Mouse (Mus musculus): ENCODE data around the gene Arhgap9. TPM values are rescaled to one million over a fixed set of nuclear protein-coding genes. Genes with fewer than 3 reads are reported as not detected.
"Not testable (repeated sequence)": the region's sequence is repeated elsewhere in the genome, so short reads cannot be mapped to it uniquely, and the experiment has no call there.

Gene Arhgap9
- total and polyA plus RNA-seq, 2 experiments: 1.5 to 2.1 TPM

DNA sequence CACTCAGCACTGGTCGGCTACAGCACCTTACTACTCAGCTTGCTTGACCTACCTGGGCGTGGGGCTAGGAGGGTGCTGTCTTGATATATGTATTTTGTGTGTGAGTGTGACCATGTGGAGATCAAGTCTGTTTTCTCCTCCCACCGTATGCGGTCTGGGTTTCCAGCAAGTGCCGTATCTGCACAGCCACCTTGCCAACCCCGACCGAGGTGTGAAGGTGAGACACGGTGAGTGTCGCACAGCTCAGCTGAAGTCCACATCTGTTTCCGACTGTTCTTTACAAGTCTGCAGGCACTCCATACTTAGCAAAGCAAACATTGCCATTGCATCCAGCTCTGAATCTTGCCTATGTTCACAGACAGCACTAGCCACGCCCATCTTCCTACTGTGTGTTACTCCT, 18.6 kb upstream of the Arhgap9 start:
- Histone ChIP-seq H3K36me3 (ENCODE audit: control insufficient read depth, insufficient read depth, low read length) (peaks cover 52% of the 10 kb centered on the region), H3K27ac (replicated peaks; ENCODE audit: insufficient read depth, low read depth, low read length) (no peak overlapping the region), H3K9ac (ENCODE audit: low read depth, low read length) (no peak overlapping the region), H3K4me3 (ENCODE audit: insufficient read depth, low read depth, low read length) (no peak overlapping the region), H3K4me1 (ENCODE audit: control insufficient read depth, insufficient read depth, low read length) (no peaks in the 10 kb centered on the region), H3K79me2 (ENCODE audit: control insufficient read depth, insufficient read depth, low read length) (no peaks in the 10 kb centered on the region), H3K27me3 (ENCODE audit: control insufficient read depth, insufficient read depth, low read length) (no peaks in the 10 kb centered on the region)
- DNase-seq (ENCODE audit: extremely low read depth, low read depth, low spot score): no peak
- WGBS: 97% methylated on average over 11 of the region's 11 CpGs
- TF ChIP-seq POLR2A (IDR thresholded peaks at IDR 0.05; ENCODE audit: extremely low read depth, insufficient read depth, low read length) (no peak), CTCF (IDR thresholded peaks at IDR 0.05; ENCODE audit: low read depth, low read length) (no peak)

DNA sequence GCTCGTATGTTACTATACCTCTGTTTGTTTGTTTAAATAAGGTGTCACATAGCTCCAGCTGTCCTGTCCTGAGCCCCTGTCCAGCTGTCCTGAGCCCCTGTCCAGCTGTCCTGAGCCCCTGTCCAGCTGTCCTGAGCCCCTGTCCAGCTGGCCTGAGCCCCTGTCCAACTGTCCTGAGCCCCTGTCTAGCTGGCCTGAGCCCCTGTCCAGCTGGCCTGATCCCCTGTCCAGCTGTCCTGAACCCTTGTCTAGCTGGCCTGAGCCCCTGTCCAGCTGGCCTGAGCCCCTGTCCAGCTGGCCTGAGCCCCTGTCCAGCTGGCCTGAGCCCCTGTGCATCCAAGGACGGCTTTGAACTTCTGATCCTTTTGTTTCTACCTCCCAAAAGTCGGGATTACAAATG, 12.6 kb upstream of the Arhgap9 start:
- not testable (repeated sequence) for H3K4me3 ChIP-seq (ENCODE audit: insufficient read depth, low read depth, low read length); H3K4me1 ChIP-seq (ENCODE audit: control insufficient read depth, insufficient read depth, low read length); H3K9ac ChIP-seq (ENCODE audit: low read depth, low read length); DNase-seq (ENCODE audit: extremely low read depth, low read depth, low spot score); H3K27me3 ChIP-seq (ENCODE audit: control insufficient read depth, insufficient read depth, low read length); H3K79me2 ChIP-seq (ENCODE audit: control insufficient read depth, insufficient read depth, low read length); H3K27ac ChIP-seq (replicated peaks; ENCODE audit: insufficient read depth, low read depth, low read length)
- H3K36me3 ChIP-seq (ENCODE audit: control insufficient read depth, insufficient read depth, low read length): peaks cover 28% of the 10 kb centered on the region
- WGBS: 87% methylated on average over 3 of the region's 3 CpGs

DNA sequence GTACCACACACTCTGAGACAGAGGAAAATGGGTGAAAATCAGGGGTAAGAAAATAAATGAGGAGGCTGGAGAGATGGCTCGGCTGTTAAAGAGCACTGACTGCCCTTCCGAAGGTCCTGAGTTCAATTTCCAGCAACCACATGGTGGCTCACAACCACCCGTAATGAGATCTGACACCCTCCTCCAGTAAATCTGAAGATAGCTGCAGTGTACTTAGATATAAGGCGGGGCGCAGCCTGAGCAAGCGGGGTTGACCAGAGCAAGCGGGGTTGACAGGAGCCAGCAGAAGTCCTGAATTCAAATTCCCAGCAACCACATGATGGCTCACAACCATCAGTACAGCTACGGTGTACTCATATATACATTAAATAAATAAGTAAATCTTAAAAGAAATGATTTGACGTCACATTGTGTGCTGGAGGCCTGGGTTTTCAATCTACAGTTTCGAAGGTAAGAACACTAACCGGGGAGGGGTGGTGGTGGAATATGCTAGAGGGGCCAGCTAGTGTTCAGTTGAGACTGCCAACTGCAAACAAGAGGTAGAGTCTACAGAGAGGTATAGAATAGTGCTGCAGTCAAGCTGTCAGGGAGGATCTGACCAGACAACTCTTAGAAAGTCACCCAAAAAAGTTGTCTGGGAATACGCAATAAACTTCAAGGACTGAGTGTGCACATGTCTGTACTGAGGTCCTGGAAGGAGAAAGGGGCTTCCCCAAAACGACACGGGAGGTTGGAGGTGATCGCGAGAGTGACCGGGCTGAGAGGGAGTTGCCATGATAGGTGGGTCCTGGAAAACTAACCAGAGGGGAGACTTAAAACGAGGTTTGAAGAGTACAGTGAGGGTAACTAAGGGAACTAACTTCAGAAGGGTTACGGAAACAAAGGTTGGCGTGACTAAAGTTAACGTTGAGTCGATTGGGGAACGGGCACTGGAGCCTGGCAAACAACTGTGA, 11.0 kb upstream of the Arhgap9 start:
- Histone ChIP-seq H3K27ac (replicated peaks; ENCODE audit: insufficient read depth, low read depth, low read length) (peak overlapping the region; percentile 79), H3K4me1 (ENCODE audit: control insufficient read depth, insufficient read depth, low read length) (peaks cover 8% of the 10 kb centered on the region), H3K79me2 (ENCODE audit: control insufficient read depth, insufficient read depth, low read length) (peaks cover 6% of the 10 kb centered on the region; the same call in 1 of the 2 replicates), H3K4me3 (ENCODE audit: insufficient read depth, low read depth, low read length) (peak overlapping the region; percentile 77), H3K9ac (ENCODE audit: low read depth, low read length) (peak overlapping the region; percentile 88), H3K36me3 (ENCODE audit: control insufficient read depth, insufficient read depth, low read length) (peaks cover 24% of the 10 kb centered on the region), H3K27me3 (ENCODE audit: control insufficient read depth, insufficient read depth, low read length) (no peaks in the 10 kb centered on the region)
- DNase-seq (ENCODE audit: extremely low read depth, low read depth, low spot score): peak; percentile 36
- TF ChIP-seq POLR2A (IDR thresholded peaks at IDR 0.05; ENCODE audit: extremely low read depth, insufficient read depth, low read length): no peak
- no peak for TF ChIP-seq CTCF (IDR thresholded peaks at IDR 0.05; ENCODE audit: low read depth, low read length)
- 28% methylated on average over 23 of the region's 23 CpGs for WGBS

DNA sequence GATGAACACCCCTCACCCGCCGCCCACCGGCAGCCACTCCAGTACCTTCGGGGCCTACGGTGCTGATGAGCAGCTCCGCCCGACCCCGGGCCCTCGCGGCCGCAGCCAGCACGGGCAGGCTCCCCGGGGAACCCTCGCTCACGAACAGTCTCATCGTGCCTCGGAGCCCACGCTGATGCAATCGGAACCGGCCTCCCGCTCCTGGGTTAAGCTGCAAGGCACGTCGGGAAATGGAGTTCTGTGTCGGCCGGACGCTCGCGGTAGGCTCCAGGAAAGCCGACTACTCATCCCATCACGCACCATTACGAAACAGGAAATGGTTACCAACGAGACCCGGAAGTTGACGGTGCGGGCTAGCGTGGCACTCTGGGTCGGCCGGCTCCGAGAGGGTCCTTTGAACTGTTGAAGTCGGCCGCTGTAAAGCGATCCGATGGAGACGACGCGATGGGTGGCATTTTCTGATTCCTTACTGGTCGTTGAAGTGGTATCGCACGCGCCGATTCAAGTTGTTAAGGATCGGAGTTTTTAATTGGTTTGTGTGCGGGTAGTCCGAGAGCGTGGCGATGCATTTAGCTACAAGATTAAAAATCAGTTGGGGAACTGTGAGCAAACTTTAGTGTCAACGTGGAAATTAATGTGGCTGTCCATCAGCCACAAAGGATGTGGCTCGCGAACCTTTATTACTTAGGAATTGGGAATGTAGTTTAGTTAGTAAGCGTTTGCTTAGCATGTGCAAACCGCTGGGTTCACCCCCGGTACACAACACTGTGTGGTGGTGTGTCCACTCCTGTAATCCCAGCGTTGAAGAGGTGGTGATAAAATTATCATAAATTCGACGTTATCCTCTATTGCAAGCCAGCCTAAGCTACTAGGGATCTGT, 10.0 kb upstream of the Arhgap9 start, which contains the start of gene Mars:
Gene Mars, minus strand, starts transcription at position 311 of the 880 bp plus-strand sequence.
- WGBS: under 1% methylated on average over 65 of the region's 65 CpGs
- DNase-seq (ENCODE audit: extremely low read depth, low read depth, low spot score): peak; percentile 96
- peak within 1 kb of the TSS; percentile 77 for H3K4me3 ChIP-seq (ENCODE audit: insufficient read depth, low read depth, low read length)
- peaks cover 6% of the 10 kb centered on the region; the same call in 1 of the 2 replicates for H3K79me2 ChIP-seq (ENCODE audit: control insufficient read depth, insufficient read depth, low read length)
- peaks cover 8% of the 10 kb centered on the region for H3K4me1 ChIP-seq (ENCODE audit: control insufficient read depth, insufficient read depth, low read length)
- TF ChIP-seq POLR2A (IDR thresholded peaks at IDR 0.05; ENCODE audit: extremely low read depth, insufficient read depth, low read length) (peak; percentile 53), CTCF (IDR thresholded peaks at IDR 0.05; ENCODE audit: low read depth, low read length) (no peak)
- peak within 1 kb of the TSS; percentile 90 for H3K27ac ChIP-seq (replicated peaks; ENCODE audit: insufficient read depth, low read depth, low read length)
- no peaks in the 10 kb centered on the region for H3K27me3 ChIP-seq (ENCODE audit: control insufficient read depth, insufficient read depth, low read length)
- H3K9ac ChIP-seq (ENCODE audit: low read depth, low read length): peak within 1 kb of the TSS; percentile 88
- H3K36me3 ChIP-seq (ENCODE audit: control insufficient read depth, insufficient read depth, low read length): peaks cover 20% of the 10 kb centered on the region

DNA sequence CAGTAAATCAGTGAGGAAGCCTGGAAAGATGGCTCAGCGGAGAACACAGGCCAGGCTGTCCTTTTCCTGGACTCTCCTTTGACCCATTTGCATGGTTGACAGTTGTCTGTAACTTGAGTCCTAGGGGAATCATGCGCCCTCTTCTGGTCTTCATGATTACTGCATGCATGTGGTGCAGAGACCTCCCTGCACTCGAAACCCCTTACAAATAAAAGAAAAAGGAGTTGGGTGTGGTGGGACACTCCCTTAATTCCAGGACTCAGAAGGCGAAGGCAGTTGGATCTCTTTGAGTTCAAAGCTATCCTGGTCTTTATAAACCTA, 9.4 kb upstream of the Arhgap9 start:
- TF ChIP-seq CTCF (IDR thresholded peaks at IDR 0.05; ENCODE audit: low read depth, low read length) (peak; percentile 56; the same call in 1 of the 2 replicates), POLR2A (IDR thresholded peaks at IDR 0.05; ENCODE audit: extremely low read depth, insufficient read depth, low read length) (no peak)
- H3K4me1 ChIP-seq (ENCODE audit: control insufficient read depth, insufficient read depth, low read length): peaks cover 8% of the 10 kb centered on the region
- DNase-seq (ENCODE audit: extremely low read depth, low read depth, low spot score): peak; percentile 86
- peaks cover 14% of the 10 kb centered on the region for H3K36me3 ChIP-seq (ENCODE audit: control insufficient read depth, insufficient read depth, low read length)
- peaks cover 6% of the 10 kb centered on the region; the same call in 1 of the 2 replicates for H3K79me2 ChIP-seq (ENCODE audit: control insufficient read depth, insufficient read depth, low read length)
- WGBS: 0% methylated on average over 4 of the region's 4 CpGs
- peak overlapping the region; percentile 77 for H3K4me3 ChIP-seq (ENCODE audit: insufficient read depth, low read depth, low read length)
- H3K9ac ChIP-seq (ENCODE audit: low read depth, low read length): peak overlapping the region; percentile 81
- no peaks in the 10 kb centered on the region for H3K27me3 ChIP-seq (ENCODE audit: control insufficient read depth, insufficient read depth, low read length)
- H3K27ac ChIP-seq (replicated peaks; ENCODE audit: insufficient read depth, low read depth, low read length): peak overlapping the region; percentile 90

Measured in liver, adult 2 months (tissue).